Mouse (Mus musculus): Measurements from ENCODE around the gene Yipf1. TPM values are rescaled to one million over a fixed set of nuclear protein-coding genes. Genes with fewer than 3 reads are reported as not detected.

Yipf1 gene
- 85.7 and 117 TPM in 2 replicates for total RNA-seq (2021)
- long read RNA-seq, transcript Yipf1-201 (10 exons, 1,321 nt) = major isoform, 75 of 111 reads
- long read RNA-seq, partial matches to known transcripts = 3 of 111 reads
- long read RNA-seq, other reads (novel, unspliced or antisense) = 32 of 111 reads

GRCm38 (mm10) chr4:107313690-107314478 lies at the start of gene Yipf1:
Gene Yipf1, plus strand, starts transcription at chr4:107314363.
- peak; percentile 89 for DNase-seq

- DNase-seq = no peak
Measured at GRCm38 (mm10) chr4:107273683-107274082, 40.5 kb upstream of the Yipf1 start.

- DNase-seq = no peak
Measured at GRCm38 (mm10) chr4:107274511-107274910, 39.7 kb upstream of the Yipf1 start.

GRCm38 (mm10) chr4:107278188-107278707 lies 35.9 kb upstream of the Yipf1 start:
- no peak for DNase-seq

- DNase-seq = no peak
Measured at GRCm38 (mm10) chr4:107280843-107281475, 33.2 kb upstream of the Yipf1 start.

GRCm38 (mm10) chr4:107285446-107286200 lies 28.5 kb upstream of the Yipf1 start:
- DNase-seq = no peak

GRCm38 (mm10) chr4:107286386-107286785 lies 27.8 kb upstream of the Yipf1 start:
- DNase-seq = no peak

- DNase-seq = no peak
Measured at GRCm38 (mm10) chr4:107287517-107287916, 26.6 kb upstream of the Yipf1 start.

GRCm38 (mm10) chr4:107291611-107292272 lies 22.4 kb upstream of the Yipf1 start:
- DNase-seq = no peak

GRCm38 (mm10) chr4:107292273-107292662 lies 21.9 kb upstream of the Yipf1 start:
- no peak for DNase-seq

- no peak for DNase-seq
Measured at GRCm38 (mm10) chr4:107298071-107298606, 16.0 kb upstream of the Yipf1 start.

- DNase-seq = no peak
Measured at GRCm38 (mm10) chr4:107299779-107300340, 14.3 kb upstream of the Yipf1 start.

GRCm38 (mm10) chr4:107300371-107300770 lies 13.8 kb upstream of the Yipf1 start:
- no peak for DNase-seq

GRCm38 (mm10) chr4:107300902-107301555 lies 13.1 kb upstream of the Yipf1 start:
- no peak for DNase-seq

- DNase-seq = no peak
Measured at GRCm38 (mm10) chr4:107302221-107302620, 11.9 kb upstream of the Yipf1 start.

- DNase-seq = no peak
Measured at GRCm38 (mm10) chr4:107302832-107303231, 11.3 kb upstream of the Yipf1 start.

- no peak for DNase-seq
Measured at GRCm38 (mm10) chr4:107303531-107303930, 10.6 kb upstream of the Yipf1 start.

GRCm38 (mm10) chr4:107306966-107307365 lies 7.2 kb upstream of the Yipf1 start, which contains the start of gene Dio1:
Gene Dio1, minus strand, starts transcription at chr4:107307169.
- no peak for DNase-seq

- no peak for DNase-seq
Measured at GRCm38 (mm10) chr4:107314479-107314805, 279 bp downstream of the Yipf1 start.

- no peak for DNase-seq
Measured at GRCm38 (mm10) chr4:107318646-107319045, 4.5 kb downstream of the Yipf1 start.

- no peak for DNase-seq
Measured at GRCm38 (mm10) chr4:107321041-107321440, 6.9 kb downstream of the Yipf1 start.
